Mouse (Mus musculus) heart, embryonic 11.5 days (tissue): ENCODE measurements at regions not wholly inside any gene's neighbourhood (a gene's known extent, or its start where the extent isn't known, plus 50 kb on each side); places are given as distances from the start of the nearest gene placed in this dataset.

Experiments used
- ATAC-seq: fragments of 200-750 bp; cut with Nextera tagmentation; replicated peaks from 2 replicates; pipeline ENCODE4 v1.8.0; 2017; ENCODE audit warnings: moderate library complexity; ENCODE audit not compliant: insufficient number of reproducible peaks, low FRiP score, low TSS enrichment
- H3K27ac ChIP-seq: fragments of 300-500 bp; sonication (generic); 2 replicates; pipeline ENCODE4 v1.5.1; 2014; ENCODE audit warnings: mild to moderate bottlenecking, low read depth, low read length
- H3K27me3 ChIP-seq: fragments of 300-500 bp; sonication (generic); 2 replicates; pipeline ENCODE4 v1.6.1; 2014; ENCODE audit warnings: mild to moderate bottlenecking, low read length, mixed read lengths; ENCODE audit not compliant: control insufficient read depth, insufficient read depth
- H3K36me3 ChIP-seq: fragments of 300-500 bp; sonication (generic); 2 replicates; pipeline ENCODE4 v1.6.1; 2014; ENCODE audit warnings: mild to moderate bottlenecking, low read length, moderate library complexity, mixed read lengths; ENCODE audit not compliant: control insufficient read depth, insufficient read depth
- H3K4me1 ChIP-seq: fragments of 300-500 bp; sonication (generic); 2 replicates; pipeline ENCODE4 v1.6.1; 2014; ENCODE audit warnings: low read length; ENCODE audit not compliant: control insufficient read depth, insufficient read depth
- H3K4me2 ChIP-seq: fragments of 300-500 bp; sonication (generic); 2 replicates; pipeline ENCODE4 v1.6.1; 2014; ENCODE audit warnings: mild to moderate bottlenecking, moderate library complexity
- H3K4me3 ChIP-seq: fragments of 300-500 bp; sonication (generic); 2 replicates; pipeline ENCODE4 v1.5.1; 2014; ENCODE audit warnings: low read depth, low read length
- H3K9ac ChIP-seq: fragments of 300-500 bp; sonication (generic); 2 replicates; pipeline ENCODE4 v1.6.1; 2014; ENCODE audit warnings: mild to moderate bottlenecking, low read depth, low read length, moderate library complexity
- H3K9me3 ChIP-seq: fragments of 300-500 bp; sonication (generic); replicated peaks from 2 replicates; pipeline ENCODE4 v1.6.1; 2016; ENCODE audit warnings: low read length; ENCODE audit not compliant: control insufficient read depth
- WGBS: fragments of 180-500 bp; shearing (Covaris S2); extraction: QIAGEN DNeasy Blood & Tissue Kit; methylation state at CpG from one replicate; pipeline ENCODE4 v1.1.7; 2014; ENCODE audit not compliant: insufficient replicate concordance; 5-methylcytosine and 5-hydroxymethylcytosine counted together

GRCm38 (mm10) chr13:97681228-97681987 lies 79.0 kb downstream of the Gm10260 start:
- no peak for ATAC-seq
- Histone ChIP-seq H3K9me3 (no peaks in the 10 kb centered on the region), H3K4me1 (peaks cover 10% of the 10 kb centered on the region; the same call in 1 of the 2 replicates), H3K36me3 (no peaks in the 10 kb centered on the region), H3K4me2 (no peak overlapping the region), H3K27ac (no peak overlapping the region), H3K4me3 (no peak overlapping the region), H3K9ac (no peak overlapping the region), H3K27me3 (no peaks in the 10 kb centered on the region)
- 60% methylated on average over 6 of the region's 6 CpGs for WGBS

GRCm38 (mm10) chr13:97680283-97680896 lies 80.0 kb downstream of the Gm10260 start:
- H3K9ac ChIP-seq: no peak overlapping the region
- H3K9me3 ChIP-seq: no peaks in the 10 kb centered on the region
- 40% methylated on average over 5 of the region's 5 CpGs for WGBS
- no peaks in the 10 kb centered on the region for H3K36me3 ChIP-seq
- no peak overlapping the region for H3K4me3 ChIP-seq
- ATAC-seq: no peak
- no peak overlapping the region for H3K27ac ChIP-seq
- no peaks in the 10 kb centered on the region for H3K27me3 ChIP-seq
- H3K4me2 ChIP-seq: no peak overlapping the region
- H3K4me1 ChIP-seq: peaks cover 13% of the 10 kb centered on the region; the same call in 1 of the 2 replicates

- Histone ChIP-seq H3K4me2 (no peak overlapping the region), H3K4me3 (no peak overlapping the region), H3K4me1 (peaks cover 13% of the 10 kb centered on the region; the same call in 1 of the 2 replicates), H3K9ac (no peak overlapping the region), H3K36me3 (no peaks in the 10 kb centered on the region), H3K9me3 (no peaks in the 10 kb centered on the region), H3K27ac (no peak overlapping the region), H3K27me3 (no peaks in the 10 kb centered on the region)
- WGBS: 75% methylated on average over 5 of the region's 5 CpGs
- no peak for ATAC-seq
These were observed 81.4 kb downstream of the Gm10260 start for GRCm38 (mm10) chr13:97678991-97679390.

- Histone ChIP-seq H3K27me3 (no peaks in the 10 kb centered on the region), H3K4me2 (no peak overlapping the region), H3K4me1 (peaks cover 13% of the 10 kb centered on the region; the same call in 1 of the 2 replicates), H3K4me3 (no peak overlapping the region), H3K27ac (no peak overlapping the region), H3K36me3 (no peaks in the 10 kb centered on the region), H3K9me3 (no peaks in the 10 kb centered on the region), H3K9ac (no peak overlapping the region)
- WGBS: 41% methylated on average over 8 of the region's 8 CpGs
- no peak for ATAC-seq
These were observed 83.8 kb downstream of the Gm10260 start for GRCm38 (mm10) chr13:97676536-97677048.

GRCm38 (mm10) chr13:97673107-97673506 lies 87.3 kb downstream of the Gm10260 start:
- Histone ChIP-seq H3K27ac (no peak overlapping the region), H3K4me3 (no peak overlapping the region), H3K4me1 (peaks cover 10% of the 10 kb centered on the region), H3K9ac (no peak overlapping the region), H3K27me3 (no peaks in the 10 kb centered on the region), H3K9me3 (no peaks in the 10 kb centered on the region), H3K4me2 (no peak overlapping the region), H3K36me3 (no peaks in the 10 kb centered on the region)
- ATAC-seq: no peak
- WGBS: 70% methylated on average over 5 of the region's 5 CpGs

GRCm38 (mm10) chr13:97672038-97672675 lies 88.3 kb downstream of the Gm10260 start:
- ATAC-seq: no peak
- Histone ChIP-seq H3K27ac (no peak overlapping the region), H3K9ac (no peak overlapping the region), H3K9me3 (no peaks in the 10 kb centered on the region), H3K27me3 (no peaks in the 10 kb centered on the region), H3K36me3 (no peaks in the 10 kb centered on the region), H3K4me1 (peaks cover 10% of the 10 kb centered on the region), H3K4me3 (no peak overlapping the region), H3K4me2 (no peak overlapping the region)
- WGBS: 67% methylated on average over 7 of the region's 7 CpGs

GRCm38 (mm10) chr13:97669366-97669765 lies 91.1 kb downstream of the Gm10260 start:
- 84% methylated on average over 8 of the region's 8 CpGs for WGBS
- Histone ChIP-seq H3K4me1 (peaks cover 3% of the 10 kb centered on the region; the same call in 1 of the 2 replicates), H3K9ac (no peak overlapping the region), H3K4me3 (no peak overlapping the region), H3K36me3 (no peaks in the 10 kb centered on the region), H3K9me3 (no peaks in the 10 kb centered on the region), H3K27me3 (no peaks in the 10 kb centered on the region), H3K27ac (no peak overlapping the region), H3K4me2 (no peak overlapping the region)
- no peak for ATAC-seq

- Histone ChIP-seq H3K4me2 (no peak overlapping the region), H3K4me1 (peaks cover 3% of the 10 kb centered on the region; the same call in 1 of the 2 replicates), H3K9me3 (no peaks in the 10 kb centered on the region), H3K36me3 (no peaks in the 10 kb centered on the region), H3K27me3 (no peaks in the 10 kb centered on the region), H3K9ac (no peak overlapping the region), H3K4me3 (no peak overlapping the region), H3K27ac (no peak overlapping the region)
- ATAC-seq: no peak
- 50% methylated on average over 5 of the region's 5 CpGs for WGBS
These were observed 91.5 kb downstream of the Gm10260 start for GRCm38 (mm10) chr13:97668910-97669309.
